Mouse (Mus musculus) sigmoid colon, adult 10 weeks (tissue): Measurements from ENCODE around the gene H2-M1. TPM values are rescaled to one million over a fixed set of nuclear protein-coding genes. Genes with fewer than 3 reads are reported as not detected.

Source experiments
- polyA plus RNA-seq: library from polyadenylated mRNA; stranded (reverse); fragments of 350-450 nt; fragmentation: Illumina TruSeq; extraction: RNeasy Lipid Tissue Mini Kit (QIAGEN cat#74804); gene quantifications from one replicate; pipeline ENCODE4 v1.2.3, GENCODE M21; 2014; ENCODE audit warnings: low read depth, low replicate concordance

H2-M1 gene
- not detected for polyA plus RNA-seq

GRCm38 (mm10) chr17:36672119-36672518 is at the start of gene H2-M1:
H2-M1 (minus strand) TSS chr17:36672219.

GRCm38 (mm10) chr17:36642566-36642965 is 29.5 kb downstream of the H2-M1 start, which contains the start of gene H2-M9:
H2-M9 (minus strand) TSS chr17:36642666.

Other genes starting within 250 kb of the H2-M1 start
- not detected for gene H2-M10.4, start 209.9 kb downstream of the H2-M1 start, polyA plus RNA-seq
- not detected for gene H2-M11, start 125.1 kb downstream of the H2-M1 start, polyA plus RNA-seq
- not detected for gene H2-M9, start 29.6 kb downstream of the H2-M1 start, polyA plus RNA-seq
- not detected for gene H2-M10.5, start 100.7 kb upstream of the H2-M1 start, polyA plus RNA-seq
- not detected for gene H2-M10.6, start 140.0 kb upstream of the H2-M1 start, polyA plus RNA-seq
- gene Trim26, start 164.9 kb upstream of the H2-M1 start, polyA plus RNA-seq, result 37.0 TPM
- gene Trim15, start 195.0 kb upstream of the H2-M1 start, polyA plus RNA-seq, result 2.2 TPM
- not detected for gene Trim10, start 197.4 kb upstream of the H2-M1 start, polyA plus RNA-seq
- 29.1 TPM for gene Trim40, start 217.9 kb upstream of the H2-M1 start, polyA plus RNA-seq
- gene Trim31, start 225.9 kb upstream of the H2-M1 start, polyA plus RNA-seq, result 77.1 TPM